Mouse (Mus musculus): Measurements from ENCODE around the gene Rce1.

Gene Rce1

GRCm38 (mm10) chr19:4625179-4625828 is at the start of gene Rce1:
Rce1 (minus strand) TSS chr19:4625641.
- peak; percentile 63; the same call in 1 of the 2 replicates for ATAC-seq (ENCODE audit: insufficient number of reproducible peaks, low FRiP score, low TSS enrichment)

- ATAC-seq (ENCODE audit: insufficient number of reproducible peaks, low FRiP score, low TSS enrichment), result no peak
These were observed 47.0 kb upstream of the Rce1 start for GRCm38 (mm10) chr19:4672401-4672800.

DNA sequence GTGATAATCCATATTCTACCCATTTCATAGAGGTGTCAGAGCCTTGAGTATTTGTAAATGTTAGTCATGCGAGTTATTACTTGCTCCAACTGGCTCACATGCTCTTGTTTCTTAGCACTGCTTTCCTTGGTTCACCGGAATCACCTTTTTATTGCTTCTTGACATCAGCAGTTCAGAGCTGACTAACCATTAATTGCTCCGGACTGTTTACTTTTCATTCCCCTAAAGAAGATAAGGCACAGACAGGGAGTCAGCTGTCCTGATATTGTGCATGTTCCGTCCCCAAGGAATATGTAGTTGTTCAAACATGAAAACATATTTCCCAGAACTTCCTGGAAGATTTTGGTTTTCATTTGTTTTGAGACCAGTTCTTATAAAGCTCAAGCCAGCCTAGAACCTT is 45.3 kb upstream of the Rce1 start:
- ATAC-seq (ENCODE audit: insufficient number of reproducible peaks, low FRiP score, low TSS enrichment), result no peak

GRCm38 (mm10) chr19:4666815-4667214 is 41.4 kb upstream of the Rce1 start:
- no peak for ATAC-seq (ENCODE audit: insufficient number of reproducible peaks, low FRiP score, low TSS enrichment)

DNA sequence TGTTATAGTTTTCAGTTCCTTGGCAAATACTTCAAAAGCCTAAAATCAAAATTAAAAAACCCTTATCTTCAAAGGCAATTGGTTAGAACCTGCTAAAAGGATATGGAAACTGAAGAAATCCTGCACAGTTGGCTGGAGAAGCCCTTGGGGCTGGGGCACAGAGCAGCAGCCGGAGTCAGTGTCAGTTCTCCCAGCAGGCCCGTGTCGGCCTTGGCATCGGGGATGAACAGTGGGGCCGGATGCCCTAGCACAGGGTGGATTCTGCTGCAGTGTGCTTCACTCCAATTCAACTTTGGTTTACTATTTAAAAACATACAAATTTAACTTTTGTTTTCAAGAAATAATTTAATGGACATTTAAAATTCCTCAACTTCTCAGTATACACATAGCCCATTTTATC is 32.7 kb upstream of the Rce1 start:
- no peak; the same call in 1 of the 2 replicates for ATAC-seq (ENCODE audit: insufficient number of reproducible peaks, low FRiP score, low TSS enrichment)

- ATAC-seq (ENCODE audit: insufficient number of reproducible peaks, low FRiP score, low TSS enrichment), result no peak
These were observed 21.6 kb upstream of the Rce1 start for GRCm38 (mm10) chr19:4646917-4647492.

- ATAC-seq (ENCODE audit: insufficient number of reproducible peaks, low FRiP score, low TSS enrichment), result peak; percentile 31; the same call in 1 of the 2 replicates
These were observed 18.8 kb upstream of the Rce1 start for GRCm38 (mm10) chr19:4644271-4644670.

GRCm38 (mm10) chr19:4635986-4636385 is 10.5 kb upstream of the Rce1 start:
- ATAC-seq (ENCODE audit: insufficient number of reproducible peaks, low FRiP score, low TSS enrichment), result no peak

DNA sequence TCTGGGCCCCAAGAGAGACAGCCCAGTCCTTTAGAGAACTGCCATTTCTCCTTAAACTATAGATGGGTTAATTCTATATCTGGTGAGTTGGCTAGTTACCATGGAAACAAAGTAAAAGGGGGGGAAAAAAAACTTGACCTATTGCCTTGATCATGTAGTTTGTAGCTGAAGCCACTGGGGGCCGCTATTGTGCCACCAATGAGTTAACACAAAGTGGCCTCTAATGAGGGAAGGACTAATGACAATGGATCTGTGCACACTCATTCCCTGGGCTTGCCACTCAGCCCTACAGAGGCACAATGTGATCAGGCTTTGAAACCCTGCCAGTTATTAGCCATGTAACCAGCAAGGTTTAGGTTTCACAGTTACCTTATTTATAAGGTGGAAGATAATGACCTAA is 3.4 kb upstream of the Rce1 start:
- ATAC-seq (ENCODE audit: insufficient number of reproducible peaks, low FRiP score, low TSS enrichment), result no peak

DNA sequence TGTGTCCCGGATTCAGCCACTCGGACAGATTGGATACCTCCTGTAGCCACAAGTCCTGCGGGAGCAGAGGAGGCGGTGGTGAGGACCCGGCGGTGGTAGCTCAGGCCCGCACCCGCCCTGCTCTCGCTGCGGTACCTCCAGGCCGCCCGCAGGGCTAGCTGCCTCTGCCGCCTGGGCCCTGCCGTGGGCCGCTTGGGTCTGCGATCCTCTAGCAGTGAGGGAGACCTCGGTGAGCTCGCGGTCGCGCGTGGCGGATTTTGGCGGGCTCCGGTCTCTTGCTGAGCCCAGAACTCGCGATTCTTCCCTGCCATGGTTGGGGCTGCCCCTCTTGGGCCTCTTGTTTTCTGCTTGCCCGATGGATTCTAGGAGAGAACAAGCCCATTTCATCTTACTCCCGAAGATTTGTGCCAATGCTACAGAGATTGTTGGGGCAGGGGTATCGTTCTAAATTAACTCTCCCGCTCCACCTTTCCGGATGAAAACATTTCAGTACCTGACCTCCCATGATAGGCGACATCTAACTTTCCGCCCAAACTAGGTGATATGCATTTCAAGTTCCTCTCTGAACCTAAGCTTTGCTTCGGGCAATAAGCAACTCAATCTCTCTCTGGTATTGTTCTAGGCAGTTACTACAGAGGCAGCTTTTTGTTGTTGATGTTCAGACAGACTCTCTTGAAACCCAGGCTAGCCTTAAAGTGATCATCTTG is 541 bp upstream of the Rce1 start:
- peak; percentile 26; the same call in 1 of the 2 replicates for ATAC-seq (ENCODE audit: insufficient number of reproducible peaks, low FRiP score, low TSS enrichment)

DNA sequence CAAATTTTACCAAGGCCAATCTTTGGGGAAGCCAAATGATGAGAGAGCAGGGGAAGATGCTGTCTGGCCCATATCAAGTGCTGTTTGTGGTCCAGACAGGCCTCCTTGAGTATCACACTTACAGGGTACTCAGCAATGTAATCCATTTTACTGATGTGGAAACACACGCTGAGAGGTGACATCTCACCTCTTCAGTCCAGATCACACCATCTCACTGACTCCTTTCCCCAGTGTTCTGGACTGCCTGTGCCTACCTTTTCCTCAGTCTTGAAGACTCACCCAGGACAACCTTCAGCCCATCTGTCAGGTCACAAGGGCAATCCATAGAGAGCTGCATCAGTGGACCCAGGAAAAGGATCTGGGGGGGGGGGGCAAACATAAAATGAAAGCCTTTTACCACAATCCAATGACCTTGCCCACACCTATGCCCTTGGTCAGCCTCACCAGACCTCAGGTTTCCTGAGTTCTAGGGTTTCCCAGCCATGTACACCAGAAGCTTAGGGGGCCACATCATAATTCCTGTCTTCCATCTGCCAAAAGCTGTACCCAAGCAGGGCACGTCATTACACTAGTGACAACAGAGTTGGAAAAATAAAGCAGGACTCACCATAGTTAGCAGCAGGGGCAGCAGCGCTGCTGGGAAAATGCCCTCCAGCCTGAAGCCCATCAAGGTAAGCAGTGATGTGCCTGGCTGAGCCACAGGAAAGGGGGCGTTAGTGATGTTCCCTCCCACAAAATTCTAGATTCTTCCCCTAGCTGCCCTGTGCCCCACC is 849 bp downstream of the Rce1 start:
- ATAC-seq (ENCODE audit: insufficient number of reproducible peaks, low FRiP score, low TSS enrichment), result no peak

- ATAC-seq (ENCODE audit: insufficient number of reproducible peaks, low FRiP score, low TSS enrichment), result no peak
These were observed 1.4 kb downstream of the Rce1 start for GRCm38 (mm10) chr19:4624006-4624405.

- no peak for ATAC-seq (ENCODE audit: insufficient number of reproducible peaks, low FRiP score, low TSS enrichment)
These were observed 2.0 kb downstream of the Rce1 start for GRCm38 (mm10) chr19:4623419-4623818.

- no peak for ATAC-seq (ENCODE audit: insufficient number of reproducible peaks, low FRiP score, low TSS enrichment)
These were observed 2.7 kb downstream of the Rce1 start for GRCm38 (mm10) chr19:4622780-4623179.

DNA sequence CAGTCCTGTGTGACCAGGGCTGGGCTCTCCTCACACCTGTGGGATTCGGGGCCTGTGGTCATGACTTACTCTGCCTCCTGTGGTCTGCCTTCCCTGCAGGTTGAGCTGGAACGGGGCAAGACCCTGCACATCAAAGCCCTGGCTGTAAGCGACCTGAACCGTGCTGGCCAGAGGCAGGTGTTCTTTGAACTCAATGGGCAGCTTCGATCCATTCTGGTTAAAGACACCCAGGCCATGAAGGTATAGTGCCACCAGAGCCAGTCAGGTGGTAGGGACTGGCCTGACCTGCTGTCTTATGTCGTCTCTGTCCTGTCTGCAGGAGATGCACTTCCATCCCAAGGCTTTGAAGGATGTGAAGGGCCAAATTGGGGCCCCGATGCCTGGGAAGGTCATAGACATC is 4.7 kb downstream of the Rce1 start:
- ATAC-seq (ENCODE audit: insufficient number of reproducible peaks, low FRiP score, low TSS enrichment), result no peak

GRCm38 (mm10) chr19:4619461-4619860 is 6.0 kb downstream of the Rce1 start:
- no peak for ATAC-seq (ENCODE audit: insufficient number of reproducible peaks, low FRiP score, low TSS enrichment)

DNA sequence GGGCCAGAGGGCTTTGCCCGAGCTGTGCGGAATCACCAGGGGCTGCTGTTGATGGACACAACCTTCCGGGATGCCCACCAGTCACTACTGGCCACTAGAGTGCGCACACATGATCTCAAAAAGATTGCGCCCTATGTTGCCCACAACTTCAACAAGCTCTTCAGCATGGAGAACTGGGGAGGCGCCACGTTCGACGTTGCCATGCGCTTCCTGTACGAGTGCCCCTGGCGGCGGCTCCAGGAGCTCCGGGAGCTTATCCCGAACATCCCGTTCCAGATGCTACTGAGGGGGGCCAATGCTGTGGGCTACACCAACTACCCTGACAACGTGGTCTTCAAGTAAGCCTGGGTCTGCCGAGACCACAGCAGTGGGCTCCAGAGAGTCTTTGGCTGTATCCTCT is 7.3 kb downstream of the Rce1 start:
- no peak for ATAC-seq (ENCODE audit: insufficient number of reproducible peaks, low FRiP score, low TSS enrichment)

DNA sequence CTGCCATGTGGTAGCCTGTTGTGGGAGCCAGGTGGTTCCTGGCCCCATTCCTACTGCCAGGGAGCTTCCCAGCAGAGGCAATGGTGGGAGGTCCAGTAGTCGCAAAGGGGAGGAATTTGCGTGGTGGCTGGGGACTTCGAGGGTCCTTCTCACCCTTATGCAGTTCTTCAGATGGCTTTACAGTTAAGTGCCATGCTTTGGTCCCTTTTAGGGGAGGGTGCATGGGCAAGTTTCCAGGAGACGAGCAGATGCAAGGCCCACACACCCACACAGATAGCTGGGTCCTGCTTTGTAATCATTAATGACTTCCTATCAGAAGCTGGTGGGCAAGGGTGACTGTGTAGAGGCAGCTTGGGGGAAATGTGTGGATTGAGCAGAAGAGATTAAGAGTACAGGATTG is 8.9 kb downstream of the Rce1 start:
- no peak for ATAC-seq (ENCODE audit: insufficient number of reproducible peaks, low FRiP score, low TSS enrichment)

DNA sequence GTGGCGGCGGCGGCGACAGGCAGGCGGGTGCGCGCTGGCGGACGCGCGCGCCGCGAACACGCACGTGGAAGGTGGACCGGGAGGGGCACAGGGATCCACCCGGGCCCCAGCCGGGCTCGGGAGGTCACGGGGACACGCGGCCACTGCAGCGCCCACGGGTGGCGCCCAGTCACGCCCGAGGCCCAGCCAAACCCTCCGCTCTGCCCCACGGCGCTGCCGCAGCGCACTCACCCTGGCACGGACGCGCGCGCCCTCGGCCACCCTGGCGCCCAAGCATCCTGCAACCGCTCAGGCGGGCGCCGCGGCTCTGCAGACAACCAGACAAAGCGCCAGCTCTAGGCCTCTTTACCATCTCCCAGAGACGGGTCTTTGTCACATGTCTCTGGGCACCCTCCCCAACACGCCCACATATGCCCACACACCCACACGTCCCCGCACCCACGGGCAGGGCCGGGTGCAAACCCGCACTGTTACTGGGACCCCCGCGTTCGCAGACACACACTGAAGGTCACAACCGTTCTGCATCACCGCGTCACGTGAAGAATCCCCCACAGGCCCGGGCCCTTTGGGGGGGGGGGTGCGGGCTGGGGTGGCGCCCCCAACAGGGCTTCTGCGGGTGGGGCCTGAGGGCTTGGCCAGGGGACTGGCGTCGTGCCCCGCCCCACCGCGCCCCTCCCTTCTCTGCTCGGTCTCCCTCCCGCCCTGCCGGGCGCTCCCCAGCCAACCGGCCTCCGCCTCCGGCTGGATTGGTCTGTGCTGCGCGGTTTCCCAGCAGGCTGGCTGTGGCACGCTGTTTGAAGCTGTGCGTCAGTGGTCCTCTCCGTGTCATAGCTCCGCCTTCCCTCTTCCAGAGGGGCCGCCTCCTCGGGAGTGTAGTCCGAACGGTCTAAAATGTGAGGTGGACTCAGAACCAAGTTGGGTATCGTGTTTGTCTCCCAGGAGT is 10.0 kb downstream of the Rce1 start, which contains the start of gene Lrfn4:
Lrfn4 (minus strand) TSS at position 517 of the 943 bp plus-strand sequence.
- ATAC-seq (ENCODE audit: insufficient number of reproducible peaks, low FRiP score, low TSS enrichment), result peak; percentile 65
